Mouse (Mus musculus) E14TG2a.4 (cell line): ENCODE results near the gene Scarb1.

Experiments used
- H3K27me3 ChIP-seq: 2 replicates; pipeline ENCODE4 v1.6.1; 2014; ENCODE audit warnings: low read length, control low read depth; ENCODE audit not compliant: insufficient read depth
- H3K36me3 ChIP-seq: 2 replicates; pipeline ENCODE4 v1.6.1; 2014; ENCODE audit warnings: low read length, control low read depth; ENCODE audit not compliant: insufficient read depth
- H3K4me1 ChIP-seq: replicated peaks from 2 replicates; pipeline ENCODE4 v1.6.1; 2014; ENCODE audit warnings: low read depth, low read length, control low read depth
- H3K4me3 ChIP-seq: replicated peaks from 2 replicates; pipeline ENCODE4 v1.5.1; 2014; ENCODE audit warnings: mild to moderate bottlenecking, low read length
- H3K9me3 ChIP-seq: 2 replicates; pipeline ENCODE4 v1.6.1; 2014; ENCODE audit warnings: low read length, control low read depth
- CTCF ChIP-seq: conservative IDR thresholded peaks from 2 replicates; pipeline ENCODE4 v1.5.1; 2014; ENCODE audit warnings: low read length
- NANOG ChIP-seq: IDR thresholded peaks from 2 replicates; pipeline ENCODE4 v1.6.1; 2014; ENCODE audit warnings: borderline replicate concordance, low read length, mixed read lengths
- POU5F1 ChIP-seq: IDR thresholded peaks from 2 replicates; pipeline ENCODE4 v1.6.1; 2014; ENCODE audit warnings: low read length, borderline replicate concordance

Scarb1 gene

GRCm38 (mm10) chr5:125313991-125314390 lies 26.9 kb downstream of the Scarb1 start:
- Histone ChIP-seq H3K9me3 (0 out of 2 replicates have a peak, but pooled peaks cover 2% of the 10 kb centered on the region), H3K36me3 (peaks cover 6% of the 10 kb centered on the region), H3K4me1 (peaks cover 8% of the 10 kb centered on the region; the same call in 1 of the 2 replicates), H3K4me3 (no peak overlapping the region), H3K27me3 (no peaks in the 10 kb centered on the region)
- TF ChIP-seq CTCF (no peak), POU5F1 (no peak), NANOG (no peak)

- Histone ChIP-seq H3K27me3 (no peaks in the 10 kb centered on the region), H3K4me3 (no peak overlapping the region), H3K36me3 (peaks cover 2% of the 10 kb centered on the region), H3K9me3 (0 out of 2 replicates have a peak, but pooled peaks cover 2% of the 10 kb centered on the region), H3K4me1 (peaks cover 17% of the 10 kb centered on the region)
- TF ChIP-seq POU5F1 (no peak), CTCF (no peak), NANOG (no peak)
Observed at GRCm38 (mm10) chr5:125312970-125313597, 27.8 kb downstream of the Scarb1 start.

- Histone ChIP-seq H3K36me3 (peaks cover 2% of the 10 kb centered on the region), H3K27me3 (no peaks in the 10 kb centered on the region), H3K9me3 (no peaks in the 10 kb centered on the region), H3K4me1 (peaks cover 17% of the 10 kb centered on the region), H3K4me3 (no peak overlapping the region)
- no peak for TF ChIP-seq NANOG
- no peak for TF ChIP-seq POU5F1
- no peak for TF ChIP-seq CTCF
Observed at GRCm38 (mm10) chr5:125310986-125311385, 29.9 kb downstream of the Scarb1 start.

GRCm38 (mm10) chr5:125309193-125309592 lies 31.7 kb downstream of the Scarb1 start:
- Histone ChIP-seq H3K4me3 (no peak overlapping the region), H3K36me3 (peaks cover 2% of the 10 kb centered on the region), H3K27me3 (no peaks in the 10 kb centered on the region), H3K9me3 (no peaks in the 10 kb centered on the region), H3K4me1 (peaks cover 32% of the 10 kb centered on the region)
- TF ChIP-seq CTCF (no peak), POU5F1 (no peak), NANOG (no peak)

GRCm38 (mm10) chr5:125306824-125307223 lies 34.1 kb downstream of the Scarb1 start:
- Histone ChIP-seq H3K9me3 (no peaks in the 10 kb centered on the region), H3K36me3 (peaks cover 17% of the 10 kb centered on the region), H3K27me3 (no peaks in the 10 kb centered on the region), H3K4me3 (no peak overlapping the region), H3K4me1 (peaks cover 46% of the 10 kb centered on the region)
- TF ChIP-seq NANOG = no peak
- no peak for TF ChIP-seq CTCF
- TF ChIP-seq POU5F1 = no peak

- no peak overlapping the region for H3K4me3 ChIP-seq
- H3K4me1 ChIP-seq = peaks cover 46% of the 10 kb centered on the region
- H3K9me3 ChIP-seq = no peaks in the 10 kb centered on the region
- TF ChIP-seq NANOG = no peak
- TF ChIP-seq CTCF = no peak
- TF ChIP-seq POU5F1 = no peak
- no peaks in the 10 kb centered on the region for H3K27me3 ChIP-seq
- peaks cover 21% of the 10 kb centered on the region for H3K36me3 ChIP-seq
Observed at GRCm38 (mm10) chr5:125306372-125306771, 34.5 kb downstream of the Scarb1 start.

- Histone ChIP-seq H3K4me3 (no peak overlapping the region), H3K36me3 (peaks cover 27% of the 10 kb centered on the region), H3K4me1 (peaks cover 46% of the 10 kb centered on the region), H3K9me3 (no peaks in the 10 kb centered on the region), H3K27me3 (no peaks in the 10 kb centered on the region)
- TF ChIP-seq CTCF (no peak), NANOG (no peak), POU5F1 (no peak)
Observed at GRCm38 (mm10) chr5:125305229-125306081, 35.4 kb downstream of the Scarb1 start.

GRCm38 (mm10) chr5:125304245-125304856 lies 36.5 kb downstream of the Scarb1 start:
- peaks cover 45% of the 10 kb centered on the region for H3K4me1 ChIP-seq
- no peaks in the 10 kb centered on the region for H3K9me3 ChIP-seq
- peaks cover 36% of the 10 kb centered on the region for H3K36me3 ChIP-seq
- TF ChIP-seq NANOG (no peak), POU5F1 (no peak), CTCF (no peak)
- no peaks in the 10 kb centered on the region for H3K27me3 ChIP-seq
- H3K4me3 ChIP-seq = peak overlapping the region; percentile 63
